11 mouse cellular contexts compared by ENCODE assay signal in the genomic region with DNA sequence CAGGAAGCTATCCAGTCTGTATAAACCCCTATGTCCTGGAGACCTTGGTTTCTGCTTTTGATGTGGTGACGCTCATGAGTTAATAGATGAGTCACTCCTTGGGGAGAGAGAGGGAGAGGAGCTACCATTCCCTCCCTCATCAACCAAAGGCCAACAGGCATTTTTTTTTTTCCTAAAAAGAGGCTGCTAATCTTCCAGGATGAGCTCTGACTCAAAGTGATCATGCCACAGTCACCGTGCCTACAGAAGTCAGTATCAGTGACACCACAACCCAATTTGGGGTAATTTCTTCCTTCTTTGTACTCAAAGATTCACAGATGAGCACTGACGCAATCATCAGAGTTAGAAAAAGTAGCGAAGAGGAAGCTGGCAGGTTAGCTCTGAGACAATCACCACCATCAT. TPM values are rescaled to one million over a fixed set of nuclear protein-coding genes. Genes with fewer than 3 reads are reported as not detected.
DNase-seq lines count a peak whose midpoint lies in the region; ATAC-seq and TF ChIP-seq lines count a peak whose summit lies in the region.
"Had no signal": no experiment of that assay in that cellular context is flagged by ENCODE, and none has a peak within 500 bp of the region (broad histone marks: within the 10 kb centered on the region; RNA-seq: fewer than 3 reads in every experiment).

No protein-coding gene starts in this region.

- whole genome bisulfite sequencing in heart, postnatal 0 days, result 71% methylated on average over 4 of the region's 4 CpGs

- no peak overlapping the region for H3K4me2 ChIP-seq in heart, postnatal 0 days (ENCODE audit: low read depth, low read length)
- H3K4me2 ChIP-seq: hindbrain, embryonic 13.5 days had no signal

- TF ChIP-seq CTCF in heart, postnatal 0 days (IDR thresholded peaks at IDR 0.05; ENCODE audit: low read depth), result no peak

- H3K27me3 ChIP-seq in heart, postnatal 0 days (ENCODE audit: control insufficient read depth, insufficient read depth, low read length), result no peaks in the 10 kb centered on the region
- H3K27me3 ChIP-seq: hindbrain, embryonic 13.5 days had no signal

- H3K9me3 ChIP-seq in heart, postnatal 0 days (replicated peaks; ENCODE audit: control insufficient read depth, low read length), result no peaks in the 10 kb centered on the region
- H3K9me3 ChIP-seq: hindbrain, embryonic 13.5 days had no signal

- intact Hi-C loops in gastrocnemius, postnatal 36 days (cut with DNase I), result loop anchor here (2.0 kb wide), 1 partner anchor 84 kb away; no protein-coding TSS in a partner anchor

- no peak for DNase-seq in heart, postnatal 0 days (ENCODE audit: low spot score)
- DNase-seq in heart, postnatal 4 days, result no peak
- peak; percentile 61 for DNase-seq in MN1 (ENCODE audit: low spot score)
- peak; percentile 37 for DNase-seq in naive thymus-derived CD4-positive, alpha-beta T cell, adult 2 months (ENCODE audit: low read depth)
- DNase-seq in gastrocnemius, postnatal 36 days, result no peak
- DNase-seq in thymus, postnatal 4 days, result no peak
- DNase-seq: layer of hippocampus, adult 9-11 months; thymus, postnatal 25 days had no signal

- H3K36me3 ChIP-seq in heart, postnatal 0 days (replicated peaks; ENCODE audit: control insufficient read depth, insufficient read depth, low read length), result no peaks in the 10 kb centered on the region
- H3K36me3 ChIP-seq: hindbrain, embryonic 13.5 days had no signal

- no peak overlapping the region for H3K4me3 ChIP-seq in heart, postnatal 0 days (ENCODE audit: low read depth, low read length)
- H3K4me3 ChIP-seq: hindbrain, embryonic 13.5 days had no signal

- H3K27ac ChIP-seq in heart, postnatal 0 days (ENCODE audit: low read depth), result peak overlapping the region; percentile 16
- H3K27ac ChIP-seq: hindbrain, embryonic 13.5 days had no signal

- ATAC-seq in heart, postnatal 0 days (ENCODE audit: insufficient read depth, low read depth), result no peak
- peak; percentile 45 for ATAC-seq in common myeloid progenitor, adult 5-6 weeks (replicated peaks; ENCODE audit: low read depth, poor library complexity, severe bottlenecking)
- ATAC-seq: midbrain, embryonic 16.5 days had no signal

- no peak for TF ChIP-seq EP300 in heart, postnatal 0 days (IDR thresholded peaks at IDR 0.05; ENCODE audit: low read depth)

- H3K9ac ChIP-seq in heart, postnatal 0 days (replicated peaks; ENCODE audit: low read depth, low read length), result no peak overlapping the region
- H3K9ac ChIP-seq: hindbrain, embryonic 13.5 days had no signal

- H3K4me1 ChIP-seq in heart, postnatal 0 days (ENCODE audit: control insufficient read depth, insufficient read depth), result 0 out of 2 replicates have a peak, but pooled peaks cover 6% of the 10 kb centered on the region
- H3K4me1 ChIP-seq: hindbrain, embryonic 13.5 days had no signal

RNA-seq across cellular contexts. Expression of a gene that starts 31.1 kb away (rescaled TPM):
- 48.9 and 51.7 TPM in 2 replicates for total RNA-seq in heart, postnatal 0 days (2014; rRNA removed; ENCODE audit: low replicate concordance)
- polyA plus RNA-seq in heart, postnatal 0 days (2015; fragmentation: Nextera tagmentation; extraction: Ambion mirVana), result 72.1 and 77.9 TPM in 2 replicates
- total RNA-seq in heart, postnatal 4 days (2021), result 10 to 100 TPM; 62.0 to 74.5 TPM
- total RNA-seq in common myeloid progenitor, adult 5-6 weeks (2017), result 134 and 157 TPM in 2 replicates
- 10 to 100 TPM; 75.0 to 79.6 TPM for total RNA-seq in gastrocnemius, postnatal 36 days (2021)

RNA-seq across cellular contexts. Expression of a gene that starts 31.2 kb away (rescaled TPM):
- 6.5 and 7.1 TPM in 2 replicates for total RNA-seq in heart, postnatal 0 days (2014; rRNA removed; ENCODE audit: low replicate concordance)
- polyA plus RNA-seq in heart, postnatal 0 days (2015; fragmentation: Nextera tagmentation; extraction: Ambion mirVana), result 14.0 and 14.6 TPM in 2 replicates
- 10 to 100 TPM; 10.3 to 10.6 TPM for total RNA-seq in heart, postnatal 4 days (2021)
- 29.6 and 34.2 TPM in 2 replicates for total RNA-seq in common myeloid progenitor, adult 5-6 weeks (2017)
- 1 to 10 TPM; 5.1 to 6.1 TPM for total RNA-seq in gastrocnemius, postnatal 36 days (2021)

Comparison
In these comparisons a context has a peak if more than half of its experiments do, and no peak if none do; other contexts are left out.
1. DNase-seq: peak in MN1 (single experiment) and naive thymus-derived CD4-positive, alpha-beta T cell, adult 2 months (single experiment); none in heart, postnatal 0 days (single experiment), heart, postnatal 4 days (single experiment), gastrocnemius, postnatal 36 days (0 of 2) and thymus, postnatal 4 days (single experiment).